Mouse (Mus musculus) megakaryocyte, embryonic 14.5 days (primary cell): ENCODE results near the gene Npcd.

ENCODE experiments used
- FLI1 ChIP-seq: IDR thresholded peaks from 2 replicates; pipeline ENCODE4 v1.6.1; 2012; ENCODE audit warnings: low read length, inconsistent platforms, mixed read lengths
- GATA1 ChIP-seq: IDR thresholded peaks from 3 replicates; pipeline ENCODE4 v1.6.1; 2012; ENCODE audit warnings: mixed read lengths, low read length, inconsistent platforms, borderline replicate concordance

DNA sequence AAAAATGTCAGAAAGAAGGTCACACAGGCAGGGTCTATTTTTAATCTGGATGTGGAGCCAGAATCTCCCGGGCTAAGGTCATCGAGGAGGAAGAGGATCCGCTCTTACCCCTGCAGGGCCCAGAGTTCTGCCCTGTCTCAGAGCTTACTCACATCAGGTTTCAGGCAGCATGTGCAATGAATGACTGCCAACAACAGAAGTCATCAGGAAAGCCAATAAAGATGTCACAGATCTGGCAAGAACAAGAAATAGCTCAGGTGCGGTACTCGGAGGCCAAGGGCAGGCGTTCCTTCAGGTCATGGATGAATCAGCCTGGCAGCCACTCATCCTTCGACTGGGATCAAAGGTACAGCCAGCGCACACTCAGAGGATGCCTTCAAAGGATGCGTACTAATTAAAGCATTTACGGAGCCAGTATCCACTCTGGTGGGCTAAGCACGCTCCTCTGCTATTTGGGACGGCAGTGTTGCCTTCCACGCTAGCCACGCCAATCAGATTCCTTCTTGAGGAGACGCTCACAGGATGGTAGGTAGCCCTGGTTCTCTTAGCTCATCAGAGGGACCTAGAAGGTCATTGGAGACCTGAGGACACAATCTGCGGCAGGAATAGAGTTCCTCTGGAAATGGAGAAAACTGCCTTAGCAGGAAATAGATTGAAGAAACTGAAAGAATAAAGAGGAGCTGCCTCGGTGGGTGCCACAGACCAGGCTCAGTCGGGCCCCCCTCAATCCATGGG lies 41.4 kb upstream of the Npcd start:
- TF ChIP-seq GATA1 (no peak), FLI1 (no peak)
